Comparison of ENCODE assay signal across 8 mouse cellular contexts in genomic region chr2:30708001-30708683, GRCm38 (mm10).
A peak's percentile ranks its signal among the peaks of the same experiment; 100 is the strongest.
DNase-seq lines count a peak whose midpoint lies in the region; ATAC-seq and TF ChIP-seq lines count a peak whose summit lies in the region.

No protein-coding gene starts in this region.

- peaks cover 12 to 41% of the 10 kb centered on the region in 2 experiments for H3K4me1 ChIP-seq in ES-E14 (ENCODE audit: control insufficient read depth in 2 of 2, insufficient read depth in 2 of 2, low read length in 2 of 2, poor library complexity in 1 of 2)
- peaks cover 56% of the 10 kb centered on the region for H3K4me1 ChIP-seq in forebrain, embryonic 15.5 days

- peak; percentile 44 for ATAC-seq in forebrain, embryonic 15.5 days (replicated peaks)
- ATAC-seq in erythroid progenitor cell, adult 5-6 weeks (replicated peaks; ENCODE audit: low FRiP score, poor library complexity, severe bottlenecking): no peak

- no peaks in the 10 kb centered on the region for H3K36me3 ChIP-seq in ES-E14 (ENCODE audit: control insufficient read depth, insufficient read depth, low read length, poor library complexity, severe bottlenecking)
- no peaks in the 10 kb centered on the region for H3K36me3 ChIP-seq in forebrain, embryonic 15.5 days

- in situ Hi-C loops in ES-E14 (cut with MboI; ENCODE audit: low sequenced_read_pairs in 2 of 2, unreplicated experiment in 2 of 2): no loop called here

- H3K9ac ChIP-seq in ES-E14 (ENCODE audit: insufficient read depth, low read depth, low read length, poor library complexity, severe bottlenecking): peak overlapping the region; percentile 86
- H3K9ac ChIP-seq in forebrain, embryonic 15.5 days (replicated peaks): peak overlapping the region; percentile 61

- H3K27me3 ChIP-seq in forebrain, embryonic 15.5 days: no peaks in the 10 kb centered on the region

- WGBS in forebrain, embryonic 15.5 days: under 1% methylated on average over 42 of the region's 48 CpGs

- peak overlapping the region; percentile 99 for H3K27ac ChIP-seq in ES-E14 (ENCODE audit: insufficient read depth, low read depth, low read length, poor library complexity, severe bottlenecking)
- H3K27ac ChIP-seq in forebrain, embryonic 15.5 days (replicated peaks): peak overlapping the region; percentile 99

- intact Hi-C loops in heart, postnatal 36 days (cut with DNase I): loop anchor here (1.0 to 10.0 kb wide), 3 partner anchors 18 to 113 kb away; partner anchors contain the start of gene Cstad

- no peak for DNase-seq in ES-E14 (ENCODE audit: low read depth, low spot score)
- peak; percentile 83 for DNase-seq in brain, adult 2 months (ENCODE audit: low read depth, low spot score)
- peak; percentile 77 to 86 for DNase-seq in heart, postnatal 36 days
- DNase-seq in layer of hippocampus, postnatal 10 days (ENCODE audit: low spot score in 2 of 2): peak; percentile 75 to 87
- DNase-seq in lung, postnatal 25 days (ENCODE audit: low spot score): peak; percentile 87
- peak; percentile 83 for DNase-seq in right cerebral cortex, postnatal 4 days

- peak overlapping the region; percentile 58 to 73 for H3K4me3 ChIP-seq in ES-E14 (ENCODE audit: insufficient read depth in 1 of 2, low read depth in 1 of 2, low read length in 2 of 2, poor library complexity in 1 of 2, severe bottlenecking in 1 of 2)
- H3K4me3 ChIP-seq in forebrain, embryonic 15.5 days: peak overlapping the region; percentile 35

- H3K4me2 ChIP-seq in forebrain, embryonic 15.5 days (replicated peaks): peak overlapping the region; percentile 74

- no peaks in the 10 kb centered on the region for H3K9me3 ChIP-seq in ES-E14 (ENCODE audit: control insufficient read depth, insufficient read depth, low read depth, low read length)
- H3K9me3 ChIP-seq in forebrain, embryonic 15.5 days: no peaks in the 10 kb centered on the region

TF ChIP-seq in ES-E14, 5 proteins besides CTCF, POLR2A, EP300 and RAD21:
- peak; percentile 92 for TF ChIP-seq ZNF384 (IDR thresholded peaks at IDR 0.05; ENCODE audit: low read depth, low read length)
- TF ChIP-seq MAFK (IDR thresholded peaks at IDR 0.05; ENCODE audit: insufficient read depth, low read depth, low read length): no peak
- TF ChIP-seq ZC3H11A (IDR thresholded peaks at IDR 0.05; ENCODE audit: borderline replicate concordance, low read depth, low read length): no peak
- TF ChIP-seq HCFC1 (IDR thresholded peaks at IDR 0.05; ENCODE audit: borderline replicate concordance, insufficient read depth, low read length): no peak
- no peak for TF ChIP-seq CHD2 (IDR thresholded peaks at IDR 0.05; ENCODE audit: low read depth, low read length)
